In the genomic region with DNA sequence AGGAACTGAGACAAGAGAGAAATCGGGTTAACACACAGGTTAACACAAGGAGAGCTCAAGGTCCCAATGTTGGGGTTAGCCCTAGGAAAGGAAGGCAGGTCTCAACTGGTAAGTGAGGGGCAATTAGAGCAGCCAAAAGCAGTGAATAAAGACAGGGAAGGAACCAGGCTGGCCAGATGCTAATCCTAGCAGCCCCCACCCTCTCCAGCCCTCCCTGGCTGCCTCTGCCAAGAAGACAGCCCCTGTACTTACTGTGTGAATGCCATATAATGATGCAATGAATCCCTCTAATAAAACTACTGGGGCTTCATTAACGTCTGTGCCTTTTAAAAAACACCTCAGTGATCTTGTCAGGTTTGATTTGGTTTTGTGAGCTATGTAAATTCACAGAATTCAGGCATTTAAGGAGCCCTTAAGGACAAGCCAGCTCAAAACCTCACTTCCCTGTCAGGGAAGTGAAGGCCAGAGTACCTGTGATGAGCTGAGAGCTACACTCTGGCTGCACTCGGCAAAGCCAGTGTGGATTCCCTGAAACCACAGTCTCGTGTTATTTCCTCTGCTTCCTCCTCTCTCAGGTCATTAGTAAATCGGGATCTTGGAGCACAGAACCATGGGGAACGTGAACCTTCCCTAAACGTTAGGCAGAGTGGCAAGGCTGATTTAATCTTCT, we compare ENCODE assay signal across 15 mouse cellular contexts. TPM values are rescaled to one million over a fixed set of nuclear protein-coding genes. Genes with fewer than 3 reads are reported as not detected.
DNase-seq lines count a peak whose midpoint lies in the region; ATAC-seq lines count a peak whose summit lies in the region.
"Had no signal": no experiment of that assay in that cellular context is flagged by ENCODE, and none has a peak within 500 bp of the region (broad histone marks: within the 10 kb centered on the region; RNA-seq: fewer than 3 reads in every experiment).

No protein-coding gene starts in this region.

- H3K4me1 ChIP-seq in intestine, embryonic 14.5 days (replicated peaks; ENCODE audit: control insufficient read depth, insufficient read depth, low read length): peaks cover 9% of the 10 kb centered on the region; the same call in 1 of the 2 replicates
- peaks cover 10% of the 10 kb centered on the region; the same call in 1 of the 2 replicates for H3K4me1 ChIP-seq in intestine, embryonic 16.5 days (ENCODE audit: control insufficient read depth, insufficient read depth, low read length)
- H3K4me1 ChIP-seq in forebrain, embryonic 12.5 days: peaks cover 38% of the 10 kb centered on the region
- H3K4me1 ChIP-seq in hindbrain, embryonic 15.5 days (replicated peaks): peaks cover 15% of the 10 kb centered on the region; the same call in 1 of the 2 replicates
- no peaks in the 10 kb centered on the region for H3K4me1 ChIP-seq in midbrain, embryonic 16.5 days (ENCODE audit: control insufficient read depth, insufficient read depth, low read length)

- no peaks in the 10 kb centered on the region for H3K9me3 ChIP-seq in intestine, embryonic 14.5 days (ENCODE audit: control insufficient read depth, low read length)
- H3K9me3 ChIP-seq in intestine, embryonic 16.5 days (ENCODE audit: control insufficient read depth, low read length): no peaks in the 10 kb centered on the region
- H3K9me3 ChIP-seq in forebrain, embryonic 12.5 days: no peaks in the 10 kb centered on the region
- no peaks in the 10 kb centered on the region for H3K9me3 ChIP-seq in hindbrain, embryonic 15.5 days
- no peaks in the 10 kb centered on the region for H3K9me3 ChIP-seq in midbrain, embryonic 16.5 days (replicated peaks; ENCODE audit: control insufficient read depth, low read length, poor library complexity, severe bottlenecking)

- intact Hi-C loops in gastrocnemius, postnatal 36 days (cut with DNase I): no loop called here

- DNase-seq in intestine, embryonic 14.5 days (ENCODE audit: low spot score): peak; percentile 39
- DNase-seq in adrenal gland, postnatal 4 days (ENCODE audit: low spot score in 2 of 2): no peak
- DNase-seq in gastrocnemius, postnatal 25 days: no peak
- DNase-seq in gastrocnemius, postnatal 36 days: no peak
- DNase-seq: cerebellum, adult 18-20 months; heart, postnatal 14 days; kidney, postnatal 14 days had no signal

- 50% methylated on average over 7 of the region's 7 CpGs for WGBS in intestine, embryonic 14.5 days
- WGBS in intestine, embryonic 16.5 days: 46% methylated on average over 7 of the region's 7 CpGs
- 51% methylated on average over 7 of the region's 7 CpGs for WGBS in forebrain, embryonic 12.5 days
- WGBS in hindbrain, embryonic 15.5 days: 52% methylated on average over 7 of the region's 7 CpGs
- WGBS in midbrain, embryonic 16.5 days: 39% methylated on average over 7 of the region's 7 CpGs

- H3K4me2 ChIP-seq in intestine, embryonic 14.5 days (ENCODE audit: low read length): no peak overlapping the region
- no peak overlapping the region for H3K4me2 ChIP-seq in intestine, embryonic 16.5 days (ENCODE audit: low read depth, low read length)
- no peak overlapping the region for H3K4me2 ChIP-seq in forebrain, embryonic 12.5 days
- H3K4me2 ChIP-seq in hindbrain, embryonic 15.5 days: no peak overlapping the region
- H3K4me2 ChIP-seq in midbrain, embryonic 16.5 days (ENCODE audit: low read length): no peak overlapping the region

- H3K27me3 ChIP-seq in intestine, embryonic 14.5 days (replicated peaks; ENCODE audit: control insufficient read depth, insufficient read depth, low read length): no peaks in the 10 kb centered on the region
- H3K27me3 ChIP-seq in intestine, embryonic 16.5 days (replicated peaks; ENCODE audit: control insufficient read depth, insufficient read depth, low read length): no peaks in the 10 kb centered on the region
- H3K27me3 ChIP-seq in forebrain, embryonic 12.5 days: no peaks in the 10 kb centered on the region
- H3K27me3 ChIP-seq in hindbrain, embryonic 15.5 days: no peaks in the 10 kb centered on the region
- H3K27me3 ChIP-seq in midbrain, embryonic 16.5 days (ENCODE audit: control insufficient read depth, insufficient read depth, low read depth, low read length): no peaks in the 10 kb centered on the region

- no peaks in the 10 kb centered on the region for H3K36me3 ChIP-seq in intestine, embryonic 14.5 days (ENCODE audit: control insufficient read depth, insufficient read depth, low read length)
- H3K36me3 ChIP-seq in intestine, embryonic 16.5 days (ENCODE audit: control insufficient read depth, insufficient read depth, low read length): no peaks in the 10 kb centered on the region
- H3K36me3 ChIP-seq in forebrain, embryonic 12.5 days (replicated peaks): no peaks in the 10 kb centered on the region
- H3K36me3 ChIP-seq in hindbrain, embryonic 15.5 days: no peaks in the 10 kb centered on the region
- H3K36me3 ChIP-seq in midbrain, embryonic 16.5 days (ENCODE audit: control insufficient read depth, insufficient read depth, low read length): no peaks in the 10 kb centered on the region

- ATAC-seq in intestine, embryonic 14.5 days (replicated peaks; ENCODE audit: low FRiP score, low TSS enrichment, low read depth): no peak
- ATAC-seq in intestine, embryonic 16.5 days: no peak
- ATAC-seq in forebrain, embryonic 12.5 days (ENCODE audit: low FRiP score): peak; percentile 84
- peak; percentile 78 for ATAC-seq in hindbrain, embryonic 15.5 days (ENCODE audit: low FRiP score, low read depth)
- ATAC-seq in midbrain, embryonic 16.5 days: peak; percentile 91
- ATAC-seq: intestine, postnatal 0 days; lung, postnatal 0 days had no signal

- H3K4me3 ChIP-seq in intestine, embryonic 14.5 days (ENCODE audit: low read depth, low read length): no peak overlapping the region
- H3K4me3 ChIP-seq in intestine, embryonic 16.5 days (ENCODE audit: low read length): no peak overlapping the region
- no peak overlapping the region for H3K4me3 ChIP-seq in forebrain, embryonic 12.5 days (replicated peaks)
- H3K4me3 ChIP-seq in hindbrain, embryonic 15.5 days: no peak overlapping the region
- no peak overlapping the region for H3K4me3 ChIP-seq in midbrain, embryonic 16.5 days (ENCODE audit: low read depth, low read length)
- H3K4me3 ChIP-seq: erythroblast, embryonic 14.5 days had no signal

- no peak overlapping the region for H3K27ac ChIP-seq in intestine, embryonic 14.5 days (ENCODE audit: low read depth)
- no peak overlapping the region for H3K27ac ChIP-seq in intestine, embryonic 16.5 days (ENCODE audit: low read length)
- H3K27ac ChIP-seq in forebrain, embryonic 12.5 days: peak overlapping the region; percentile 64
- H3K27ac ChIP-seq in hindbrain, embryonic 15.5 days (replicated peaks): 0 out of 2 replicates have a peak overlapping the region, but pooled peaks have one; percentile 21
- 0 out of 2 replicates have a peak overlapping the region, but pooled peaks have one; percentile 35 for H3K27ac ChIP-seq in midbrain, embryonic 16.5 days (ENCODE audit: low read length)
- H3K27ac ChIP-seq: liver, embryonic 14.5 days had no signal

- no peak overlapping the region for H3K9ac ChIP-seq in intestine, embryonic 14.5 days (ENCODE audit: low read length)
- H3K9ac ChIP-seq in intestine, embryonic 16.5 days (ENCODE audit: low read depth, low read length): no peak overlapping the region
- no peak overlapping the region for H3K9ac ChIP-seq in forebrain, embryonic 12.5 days
- no peak overlapping the region for H3K9ac ChIP-seq in hindbrain, embryonic 15.5 days
- no peak overlapping the region for H3K9ac ChIP-seq in midbrain, embryonic 16.5 days (ENCODE audit: low read depth, low read length)
- H3K9ac ChIP-seq: liver, embryonic 14.5 days had no signal

RNA-seq across cellular contexts. Expression of a gene that starts 16.4 kb away (rescaled TPM):
- polyA plus RNA-seq in intestine, embryonic 14.5 days (2014; fragmentation: Nextera tagmentation; extraction: Ambion mirVana): 32.8 and 34.9 TPM in 2 replicates
- 4.5 and 6.6 TPM in 2 replicates for polyA plus RNA-seq in intestine, embryonic 16.5 days (2015; fragmentation: Nextera tagmentation; extraction: Ambion mirVana)
- polyA plus RNA-seq in forebrain, embryonic 12.5 days (2016; fragmentation: Nextera tagmentation; extraction: Ambion mirVana): 43.6 and 48.2 TPM in 2 replicates
- polyA plus RNA-seq in hindbrain, embryonic 15.5 days (2015; fragmentation: Nextera tagmentation; extraction: Ambion mirVana): 16.1 TPM in 2 replicates
- 9.9 and 11.5 TPM in 2 replicates for polyA plus RNA-seq in midbrain, embryonic 16.5 days (2015; fragmentation: Nextera tagmentation; extraction: Ambion mirVana)
- total RNA-seq in adrenal gland, postnatal 4 days (2021): 10 to 100 TPM; 68.0 to 81.8 TPM
- 10 to 100 TPM; 16.5 to 18.7 TPM for total RNA-seq in gastrocnemius, postnatal 25 days (2021)
- 10 to 100 TPM; 12.6 TPM for total RNA-seq in gastrocnemius, postnatal 36 days (2021)

Comparison
In these comparisons a context has a peak if more than half of its experiments do, and no peak if none do; other contexts are left out.
1. ATAC-seq: peak in forebrain, embryonic 12.5 days (single experiment), hindbrain, embryonic 15.5 days (single experiment) and midbrain, embryonic 16.5 days (single experiment); none in intestine, embryonic 14.5 days (single experiment) and intestine, embryonic 16.5 days (single experiment).
2. H3K27ac ChIP-seq: peak in forebrain, embryonic 12.5 days (single experiment), hindbrain, embryonic 15.5 days (single experiment) and midbrain, embryonic 16.5 days (single experiment); none in intestine, embryonic 14.5 days (single experiment) and intestine, embryonic 16.5 days (single experiment).